Mouse (Mus musculus): ENCODE data around the gene Fhit.

Gene Fhit

GRCm38 (mm10) chr14:11161751-11162231 lies at the start of gene Fhit:
Gene Fhit (minus strand): TSS chr14:11162035.
- peak; percentile 91 for DNase-seq (ENCODE audit: inconsistent ontology term)

GRCm38 (mm10) chr14:11206786-11207185 lies 45.0 kb upstream of the Fhit start:
- DNase-seq (ENCODE audit: inconsistent ontology term), result peak; percentile 38

- DNase-seq (ENCODE audit: inconsistent ontology term), result peak; percentile 64
Measured at GRCm38 (mm10) chr14:11160806-11161450, 907 bp downstream of the Fhit start.

- no peak for DNase-seq (ENCODE audit: inconsistent ontology term)
Measured at GRCm38 (mm10) chr14:11159641-11160040, 2.2 kb downstream of the Fhit start.

GRCm38 (mm10) chr14:11159021-11159420 lies 2.8 kb downstream of the Fhit start:
- no peak for DNase-seq (ENCODE audit: inconsistent ontology term)

GRCm38 (mm10) chr14:11157741-11158140 lies 4.1 kb downstream of the Fhit start:
- no peak for DNase-seq (ENCODE audit: inconsistent ontology term)

- no peak for DNase-seq (ENCODE audit: inconsistent ontology term)
Measured at GRCm38 (mm10) chr14:11151634-11152321, 10.1 kb downstream of the Fhit start.

GRCm38 (mm10) chr14:11133787-11134735 lies 27.8 kb downstream of the Fhit start:
- DNase-seq (ENCODE audit: inconsistent ontology term), result peak; percentile 87

GRCm38 (mm10) chr14:11132637-11133474 lies 29.0 kb downstream of the Fhit start:
- DNase-seq (ENCODE audit: inconsistent ontology term), result no peak

GRCm38 (mm10) chr14:11125096-11125495 lies 36.7 kb downstream of the Fhit start:
- no peak for DNase-seq (ENCODE audit: inconsistent ontology term)

GRCm38 (mm10) chr14:11119076-11119475 lies 42.8 kb downstream of the Fhit start:
- no peak for DNase-seq (ENCODE audit: inconsistent ontology term)

- no peak for DNase-seq (ENCODE audit: inconsistent ontology term)
Measured at GRCm38 (mm10) chr14:11085596-11085995, 76.2 kb downstream of the Fhit start.

GRCm38 (mm10) chr14:11083946-11084345 lies 77.9 kb downstream of the Fhit start:
- no peak for DNase-seq (ENCODE audit: inconsistent ontology term)

GRCm38 (mm10) chr14:11083462-11083861 lies 78.4 kb downstream of the Fhit start:
- DNase-seq (ENCODE audit: inconsistent ontology term), result no peak

GRCm38 (mm10) chr14:11063594-11063993 lies 98.2 kb downstream of the Fhit start:
- DNase-seq (ENCODE audit: inconsistent ontology term), result no peak

- DNase-seq (ENCODE audit: inconsistent ontology term), result no peak
Measured at GRCm38 (mm10) chr14:11060221-11060620, 101.6 kb downstream of the Fhit start.

GRCm38 (mm10) chr14:11039503-11040300 lies 122.1 kb downstream of the Fhit start:
- DNase-seq (ENCODE audit: inconsistent ontology term), result peak; percentile 9

GRCm38 (mm10) chr14:11021391-11021790 lies 140.4 kb downstream of the Fhit start:
- DNase-seq (ENCODE audit: inconsistent ontology term), result no peak

- DNase-seq (ENCODE audit: inconsistent ontology term), result no peak
Measured at GRCm38 (mm10) chr14:10978651-10979050, 183.2 kb downstream of the Fhit start.

- no peak for DNase-seq (ENCODE audit: inconsistent ontology term)
Measured at GRCm38 (mm10) chr14:10941647-10942046, 220.2 kb downstream of the Fhit start.
